Mouse (Mus musculus) heart, postnatal 0 days (tissue): ENCODE data around the gene Axin1.
A peak's percentile ranks its signal among the peaks of the same experiment; 100 is the strongest.

ENCODE experiments used
- CTCF ChIP-seq: IDR thresholded peaks from 2 replicates; pipeline ENCODE4 v1.5.1; 2016; ENCODE audit warnings: antibody characterized with exemption, control low read depth, low read depth
- EP300 ChIP-seq: IDR thresholded peaks from 2 replicates; pipeline ENCODE4 v1.6.1; 2016; ENCODE audit warnings: antibody characterized with exemption, low read depth

DNA sequence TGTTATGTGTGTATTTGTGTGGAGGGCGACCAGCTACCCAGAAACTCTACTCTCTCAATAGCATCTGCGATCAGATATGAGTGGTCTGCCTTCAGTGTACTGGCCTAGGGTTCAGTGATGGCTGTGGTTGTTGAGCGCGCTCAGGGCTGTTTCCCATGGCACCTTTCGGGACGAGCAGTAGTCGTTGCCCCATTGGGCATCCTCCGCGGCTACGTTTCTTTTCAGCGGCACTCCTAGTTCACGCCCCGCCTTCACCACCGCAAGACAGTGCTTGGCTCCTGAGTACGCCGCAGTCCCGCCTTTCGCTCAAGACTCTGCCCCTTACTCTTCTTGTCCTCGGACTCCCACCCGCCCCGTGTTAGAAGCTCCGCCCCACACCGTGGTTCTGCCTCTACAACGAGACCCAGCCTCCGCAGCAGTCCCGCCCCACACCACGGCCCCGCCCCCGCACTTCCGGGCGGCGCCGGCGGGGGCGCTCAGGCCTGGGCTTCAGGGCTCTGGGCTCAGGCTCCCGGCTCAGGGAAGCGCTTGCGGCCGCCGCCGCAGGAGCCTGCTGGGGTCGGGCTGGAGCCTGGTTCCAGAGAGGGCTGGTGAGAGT, at the start of gene Axin1:
- peak; percentile 52 for TF ChIP-seq CTCF
- no peak for TF ChIP-seq EP300
